Mouse (Mus musculus) forebrain, embryonic 15.5 days (tissue): ENCODE measurements around the gene Med15. TPM values are rescaled to one million over a fixed set of nuclear protein-coding genes. Genes with fewer than 3 reads are reported as not detected.

Experiments
- ATAC-seq: fragments of 200-750 bp; cut with Nextera tagmentation; replicated peaks from 2 replicates; pipeline ENCODE4 v1.8.0; 2017; ENCODE audit warnings: mild to moderate bottlenecking, moderate TSS enrichment, moderate library complexity
- H3K27ac ChIP-seq: fragments of 300-500 bp; sonication (generic); replicated peaks from 2 replicates; pipeline ENCODE4 v1.5.1; 2015; ENCODE audit warnings: mild to moderate bottlenecking, inconsistent platforms
- H3K27me3 ChIP-seq: fragments of 300-500 bp; sonication (generic); 2 replicates; pipeline ENCODE4 v1.6.1; 2015; ENCODE audit warnings: inconsistent platforms
- H3K36me3 ChIP-seq: fragments of 300-500 bp; sonication (generic); 2 replicates; pipeline ENCODE4 v1.6.1; 2015; ENCODE audit warnings: mild to moderate bottlenecking, inconsistent platforms
- H3K4me1 ChIP-seq: fragments of 300-500 bp; sonication (generic); 2 replicates; pipeline ENCODE4 v1.6.1; 2015; ENCODE audit warnings: inconsistent platforms
- H3K4me2 ChIP-seq: fragments of 300-500 bp; sonication (generic); replicated peaks from 2 replicates; pipeline ENCODE4 v1.6.1; 2015; ENCODE audit warnings: mild to moderate bottlenecking, inconsistent platforms
- H3K4me3 ChIP-seq: fragments of 300-500 bp; sonication (generic); 2 replicates; pipeline ENCODE4 v1.5.1; 2015; ENCODE audit warnings: mild to moderate bottlenecking, inconsistent platforms
- H3K9ac ChIP-seq: fragments of 300-500 bp; sonication (generic); replicated peaks from 2 replicates; pipeline ENCODE4 v1.6.1; 2015; ENCODE audit warnings: mild to moderate bottlenecking, inconsistent platforms
- H3K9me3 ChIP-seq: fragments of 300-500 bp; sonication (generic); 2 replicates; pipeline ENCODE4 v1.6.1; 2016; ENCODE audit warnings: inconsistent platforms
- WGBS: fragments of 180-500 bp; shearing (Covaris S2); methylation state at CpG from one replicate; pipeline ENCODE4 v1.1.7; 2015; ENCODE audit warnings: mixed read lengths; 5-methylcytosine and 5-hydroxymethylcytosine counted together
- polyA plus RNA-seq: library from polyadenylated mRNA; unstranded; fragments of >200 nt; fragmentation: Nextera tagmentation; extraction: Ambion mirVana; gene quantifications from 2 replicates; pipeline ENCODE4 v1.2.1, GENCODE M21; 2015

Med15 gene
- polyA plus RNA-seq, 1 experiment from 2014 or later: 48.2 TPM

GRCm38 (mm10) chr16:17646310-17647114 is 86.2 kb downstream of the Med15 start, which contains the start of gene Ccdc74a:
Gene Ccdc74a, plus strand, starts transcription at chr16:17646470.
- WGBS: 2% methylated on average over 65 of the region's 65 CpGs
- Histone ChIP-seq H3K36me3 (peaks cover 23% of the 10 kb centered on the region), H3K9ac (peak within 1 kb of the TSS; percentile 69), H3K4me2 (peak within 1 kb of the TSS; percentile 79), H3K4me1 (peaks cover 11% of the 10 kb centered on the region), H3K27ac (no peak within 1 kb of the TSS; the same call in 1 of the 2 replicates), H3K27me3 (no peaks in the 10 kb centered on the region), H3K4me3 (peak within 1 kb of the TSS; percentile 61), H3K9me3 (no peaks in the 10 kb centered on the region)
- peak; percentile 97 for ATAC-seq

GRCm38 (mm10) chr16:17643437-17643990 is 89.2 kb downstream of the Med15 start:
- Histone ChIP-seq H3K9ac (no peak overlapping the region), H3K4me3 (no peak overlapping the region), H3K9me3 (no peaks in the 10 kb centered on the region), H3K36me3 (peaks cover 36% of the 10 kb centered on the region), H3K4me2 (no peak overlapping the region), H3K27ac (no peak overlapping the region), H3K4me1 (peaks cover 11% of the 10 kb centered on the region), H3K27me3 (no peaks in the 10 kb centered on the region)
- WGBS: 88% methylated on average over 4 of the region's 4 CpGs
- no peak for ATAC-seq

GRCm38 (mm10) chr16:17642311-17642710 is 90.4 kb downstream of the Med15 start:
- H3K9ac ChIP-seq: no peak overlapping the region

GRCm38 (mm10) chr16:17641301-17641700 is 91.4 kb downstream of the Med15 start:
- Histone ChIP-seq H3K36me3 (peaks cover 43% of the 10 kb centered on the region), H3K9me3 (no peaks in the 10 kb centered on the region), H3K4me3 (no peak overlapping the region), H3K9ac (no peak overlapping the region), H3K27me3 (no peaks in the 10 kb centered on the region), H3K4me2 (no peak overlapping the region), H3K27ac (no peak overlapping the region), H3K4me1 (peaks cover 4% of the 10 kb centered on the region)
- ATAC-seq: no peak
- WGBS: 89% methylated on average over 6 of the region's 6 CpGs

More at GRCm38 (mm10) chr16:17642311-17642710, 90.4 kb downstream of the Med15 start:
- no peak overlapping the region for H3K4me2 ChIP-seq
- H3K9me3 ChIP-seq: no peaks in the 10 kb centered on the region
- H3K4me1 ChIP-seq: peaks cover 11% of the 10 kb centered on the region
- no peaks in the 10 kb centered on the region for H3K27me3 ChIP-seq
- H3K4me3 ChIP-seq: no peak overlapping the region
- 82% methylated on average over 8 of the region's 8 CpGs for whole genome bisulfite sequencing
- H3K27ac ChIP-seq: no peak overlapping the region
- peaks cover 43% of the 10 kb centered on the region for H3K36me3 ChIP-seq
- ATAC-seq: no peak

GRCm38 (mm10) chr16:17640706-17641105 is 92.0 kb downstream of the Med15 start:
- Histone ChIP-seq H3K36me3 (peaks cover 43% of the 10 kb centered on the region), H3K4me3 (no peak overlapping the region)
- WGBS: 92% methylated on average over 9 of the region's 9 CpGs

GRCm38 (mm10) chr16:17639951-17640350 is 92.7 kb downstream of the Med15 start:
- no peak overlapping the region for H3K27ac ChIP-seq
- WGBS: 97% methylated on average over 6 of the region's 6 CpGs
- peaks cover 43% of the 10 kb centered on the region for H3K36me3 ChIP-seq
- no peak overlapping the region for H3K9ac ChIP-seq
- no peak overlapping the region for H3K4me3 ChIP-seq
- no peak overlapping the region for H3K4me2 ChIP-seq
- H3K27me3 ChIP-seq: no peaks in the 10 kb centered on the region
- H3K9me3 ChIP-seq: no peaks in the 10 kb centered on the region
- no peaks in the 10 kb centered on the region for H3K4me1 ChIP-seq
- ATAC-seq: no peak

More at GRCm38 (mm10) chr16:17640706-17641105, 92.0 kb downstream of the Med15 start:
- no peak overlapping the region for H3K4me2 ChIP-seq
- no peak overlapping the region for H3K27ac ChIP-seq
- H3K9ac ChIP-seq: no peak overlapping the region
- H3K4me1 ChIP-seq: no peaks in the 10 kb centered on the region
- no peaks in the 10 kb centered on the region for H3K27me3 ChIP-seq
- ATAC-seq: no peak
- H3K9me3 ChIP-seq: no peaks in the 10 kb centered on the region

- Histone ChIP-seq H3K27ac (no peak overlapping the region), H3K9me3 (no peaks in the 10 kb centered on the region), H3K4me3 (no peak overlapping the region), H3K9ac (no peak overlapping the region), H3K36me3 (peaks cover 48% of the 10 kb centered on the region), H3K27me3 (no peaks in the 10 kb centered on the region), H3K4me1 (no peaks in the 10 kb centered on the region), H3K4me2 (no peak overlapping the region)
- ATAC-seq: no peak
- WGBS: 90% methylated on average over 3 of the region's 3 CpGs
Measured at GRCm38 (mm10) chr16:17639081-17639480, 93.6 kb downstream of the Med15 start.

- Histone ChIP-seq H3K27me3 (no peaks in the 10 kb centered on the region), H3K9ac (no peak overlapping the region), H3K4me1 (no peaks in the 10 kb centered on the region), H3K4me3 (no peak overlapping the region), H3K36me3 (peaks cover 46% of the 10 kb centered on the region), H3K27ac (no peak overlapping the region), H3K9me3 (no peaks in the 10 kb centered on the region), H3K4me2 (no peak overlapping the region)
- 92% methylated on average over 9 of the region's 9 CpGs for WGBS
- ATAC-seq: no peak
Measured at GRCm38 (mm10) chr16:17638036-17638628, 94.6 kb downstream of the Med15 start.

GRCm38 (mm10) chr16:17637610-17638009 is 95.1 kb downstream of the Med15 start:
- H3K36me3 ChIP-seq: peaks cover 51% of the 10 kb centered on the region

GRCm38 (mm10) chr16:17636904-17637303 is 95.8 kb downstream of the Med15 start:
- Histone ChIP-seq H3K4me1 (no peaks in the 10 kb centered on the region), H3K4me2 (no peak overlapping the region), H3K27ac (no peak overlapping the region), H3K27me3 (no peaks in the 10 kb centered on the region), H3K4me3 (no peak overlapping the region), H3K9ac (0 out of 2 replicates have a peak overlapping the region, but pooled peaks have one; percentile 13), H3K9me3 (no peaks in the 10 kb centered on the region), H3K36me3 (peaks cover 53% of the 10 kb centered on the region)
- 84% methylated on average over 2 of the region's 2 CpGs for WGBS
- ATAC-seq: no peak

More at GRCm38 (mm10) chr16:17637610-17638009, 95.1 kb downstream of the Med15 start:
- no peak overlapping the region for H3K27ac ChIP-seq
- no peak overlapping the region for H3K4me3 ChIP-seq
- no peaks in the 10 kb centered on the region for H3K27me3 ChIP-seq
- no peaks in the 10 kb centered on the region for H3K9me3 ChIP-seq
- WGBS: 80% methylated on average over 2 of the region's 2 CpGs
- H3K4me1 ChIP-seq: no peaks in the 10 kb centered on the region
- no peak overlapping the region for H3K4me2 ChIP-seq
- ATAC-seq: no peak
- H3K9ac ChIP-seq: no peak overlapping the region

- WGBS: 77% methylated on average over 8 of the region's 8 CpGs
- Histone ChIP-seq H3K9me3 (no peaks in the 10 kb centered on the region), H3K9ac (no peak overlapping the region), H3K27ac (no peak overlapping the region), H3K4me3 (no peak overlapping the region), H3K4me2 (no peak overlapping the region), H3K36me3 (peaks cover 56% of the 10 kb centered on the region), H3K4me1 (no peaks in the 10 kb centered on the region), H3K27me3 (no peaks in the 10 kb centered on the region)
- no peak for ATAC-seq
Measured at GRCm38 (mm10) chr16:17633481-17634181, 99.1 kb downstream of the Med15 start.

GRCm38 (mm10) chr16:17632580-17632979 is 100.1 kb downstream of the Med15 start:
- ATAC-seq: no peak

More at GRCm38 (mm10) chr16:17632580-17632979, 100.1 kb downstream of the Med15 start:
- H3K9ac ChIP-seq: no peak overlapping the region
- WGBS: 98% methylated on average over 2 of the region's 2 CpGs
- no peaks in the 10 kb centered on the region for H3K4me1 ChIP-seq
- no peak overlapping the region for H3K4me2 ChIP-seq
- H3K4me3 ChIP-seq: no peak overlapping the region
- no peak overlapping the region for H3K27ac ChIP-seq
- no peaks in the 10 kb centered on the region for H3K27me3 ChIP-seq
- H3K9me3 ChIP-seq: no peaks in the 10 kb centered on the region
- H3K36me3 ChIP-seq: peaks cover 57% of the 10 kb centered on the region
